Mouse (Mus musculus) layer of hippocampus, postnatal 14 days (tissue): ENCODE results near the gene Vmn2r69. TPM values are rescaled to one million over a fixed set of nuclear protein-coding genes. Genes with fewer than 3 reads are reported as not detected.

Experiments used
- DNase-seq, 2 experiments: peaks; one replicate each; pipeline ENCODE4 v3.0.0; 2021 to 2022; ENCODE audit warnings: low spot score in 2 of 2, mixed read lengths in 1 of 2
- long read RNA-seq, 2 experiments: library from polyadenylated mRNA; stranded (forward); transcript quantifications; one replicate each; pipeline ENCODE4 v2.0.0; 2021
- total RNA-seq, 2 experiments: library from RNA; stranded (reverse); gene quantifications; 2 replicates each; pipeline ENCODE4 v1.2.3; 2021

Gene Vmn2r69
- total RNA-seq: not detected
- long read RNA-seq, experiment 1: 0 reads
- long read RNA-seq, experiment 2: 0 reads

- DNase-seq: no peak
Measured at GRCm38 (mm10) chr7:85415820-85416219, at the start of gene Vmn2r69. Gene Vmn2r69 (minus strand): TSS chr7:85415920.

Other genes with a start within 250 kb of the Vmn2r69 start
- not detected for gene Vmn2r68, start 178.1 kb downstream of the Vmn2r69 start, total RNA-seq
- gene Vmn2r71, start 147.2 kb upstream of the Vmn2r69 start, total RNA-seq: not detected
- not detected for gene Vmn2r70, start 153.3 kb upstream of the Vmn2r69 start, total RNA-seq